Mouse (Mus musculus): ENCODE measurements around the gene Parp3.

The Parp3 gene

GRCm38 (mm10) chr9:106428719-106429220 lies 48.0 kb downstream of the Parp3 start:
- ATAC-seq (ENCODE audit: low TSS enrichment): peak; percentile 58

DNA sequence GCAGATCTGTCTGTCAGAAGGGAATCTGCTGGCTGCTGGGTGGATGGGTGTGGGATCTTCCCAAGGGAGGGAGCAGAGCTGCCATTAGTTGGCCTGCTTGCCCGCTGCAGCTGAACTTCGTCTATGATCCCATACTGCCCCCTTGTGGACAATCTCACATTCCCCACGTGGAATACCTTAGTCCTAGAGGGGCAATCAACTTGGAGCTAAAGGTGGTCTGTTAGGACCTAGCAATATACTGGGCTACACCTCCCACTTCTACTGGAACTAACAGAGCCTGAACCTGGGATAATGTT lies 54.9 kb downstream of the Parp3 start:
- ATAC-seq (ENCODE audit: low TSS enrichment): peak; percentile 67

- no peak for ATAC-seq (ENCODE audit: low TSS enrichment)
Measured at GRCm38 (mm10) chr9:106421033-106421864, 55.5 kb downstream of the Parp3 start.

GRCm38 (mm10) chr9:106420608-106421007 lies 56.1 kb downstream of the Parp3 start:
- ATAC-seq (ENCODE audit: low TSS enrichment): no peak

Data from frontal cortex, adult (tissue).